Mouse (Mus musculus): ENCODE data around the gene Gas7. TPM values are rescaled to one million over a fixed set of nuclear protein-coding genes. Genes with fewer than 3 reads are reported as not detected.

The Gas7 gene
- polyA plus RNA-seq, 1 experiment from 2014 or later: 19.4 TPM

DNA sequence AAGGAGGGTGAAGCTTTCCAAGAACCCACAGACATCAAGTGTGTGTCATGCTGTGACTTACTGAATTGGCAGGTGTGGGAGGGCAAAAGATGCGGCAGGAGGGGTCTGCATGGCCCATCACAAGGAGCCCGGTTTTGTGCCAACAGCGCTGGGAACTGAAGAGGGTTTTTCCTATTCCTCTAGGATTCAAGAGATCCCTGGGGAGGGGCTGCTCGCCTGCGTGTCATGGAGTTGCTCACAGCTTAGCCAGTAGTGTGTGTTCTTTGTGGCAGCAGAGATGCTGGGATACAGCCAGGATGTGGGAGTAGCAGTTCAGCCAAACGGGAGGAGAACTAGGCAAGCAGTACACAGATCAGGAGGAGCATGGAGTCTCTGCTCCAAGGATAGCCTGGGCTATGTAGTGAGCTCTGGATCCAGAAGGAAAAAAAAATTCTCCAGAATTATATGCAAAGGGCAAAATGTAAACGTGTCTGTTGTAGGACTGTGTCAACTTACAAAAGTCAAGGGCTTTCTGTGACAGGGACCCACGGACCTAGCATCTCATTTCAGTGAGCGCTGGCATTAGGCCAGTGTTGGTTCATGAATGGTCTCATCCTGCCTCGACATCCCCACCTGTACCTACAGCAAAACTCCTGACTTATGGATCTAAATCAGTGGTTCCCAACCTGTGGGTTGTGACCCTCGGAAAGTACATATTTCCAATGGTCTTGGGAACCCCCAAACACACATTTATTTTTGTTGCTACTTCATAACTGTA, 193.6 kb downstream of the Gas7 start:
- no peak overlapping the region for H3K9ac ChIP-seq (ENCODE audit: low read depth, low read length)
- no peaks in the 10 kb centered on the region for H3K9me3 ChIP-seq (ENCODE audit: control insufficient read depth, low read length)
- DNase-seq (ENCODE audit: low spot score) (no peak), ATAC-seq (ENCODE audit: low read depth) (no peak)
- H3K4me3 ChIP-seq (ENCODE audit: low read depth, low read length): no peak overlapping the region
- no peak overlapping the region for H3K4me2 ChIP-seq (ENCODE audit: low read depth, low read length)
- H3K4me1 ChIP-seq (ENCODE audit: control insufficient read depth, insufficient read depth, low read length): peaks cover 5% of the 10 kb centered on the region
- H3K27ac ChIP-seq (replicated peaks; ENCODE audit: low read depth, low read length): no peak overlapping the region
- no peaks in the 10 kb centered on the region for H3K36me3 ChIP-seq (ENCODE audit: control insufficient read depth, insufficient read depth, low read length)
- WGBS: 71% methylated on average over 11 of the region's 11 CpGs
- no peaks in the 10 kb centered on the region for H3K27me3 ChIP-seq (replicated peaks; ENCODE audit: control insufficient read depth, insufficient read depth, low read length)

DNA sequence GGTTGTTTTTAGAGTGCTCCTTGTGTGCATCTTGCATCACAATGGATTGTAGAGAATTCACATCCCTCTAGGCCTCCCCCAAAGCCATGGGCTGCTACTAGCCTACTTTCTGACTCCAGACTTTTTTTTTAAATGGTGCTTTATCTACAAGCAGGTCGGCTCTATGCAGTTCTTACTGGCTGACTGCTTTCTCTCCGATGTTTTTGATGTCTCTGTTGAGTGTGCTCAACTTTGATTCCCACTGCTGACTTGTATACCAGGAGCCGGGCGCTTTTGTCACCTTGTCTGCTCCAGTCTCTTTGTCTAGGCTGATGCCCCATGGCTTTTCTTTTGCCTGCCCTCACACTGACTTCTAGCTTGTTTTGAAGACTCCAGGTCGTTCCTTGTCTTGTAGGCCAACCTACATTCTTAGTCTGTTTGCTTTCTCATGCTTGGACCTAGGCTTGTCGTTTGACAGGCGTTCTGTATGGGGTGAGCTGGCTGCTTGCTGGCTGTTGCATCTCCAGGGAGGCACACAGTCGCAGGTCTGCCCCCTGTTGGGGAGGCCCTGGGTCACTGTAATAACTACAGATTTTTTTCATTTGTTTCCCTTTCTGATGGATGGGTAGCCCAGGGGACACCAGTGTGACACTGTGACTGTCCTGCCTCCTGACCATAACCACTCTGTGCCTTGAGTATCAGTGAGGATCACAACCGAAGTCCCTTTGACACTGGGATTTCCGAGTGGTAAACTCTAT, 194.9 kb downstream of the Gas7 start:
- 56% methylated on average over 10 of the region's 10 CpGs for WGBS
- no peak overlapping the region for H3K4me2 ChIP-seq (ENCODE audit: low read depth, low read length)
- no peaks in the 10 kb centered on the region for H3K36me3 ChIP-seq (ENCODE audit: control insufficient read depth, insufficient read depth, low read length)
- no peak overlapping the region for H3K9ac ChIP-seq (ENCODE audit: low read depth, low read length)
- no peak overlapping the region for H3K4me3 ChIP-seq (ENCODE audit: low read depth, low read length)
- no peaks in the 10 kb centered on the region for H3K9me3 ChIP-seq (ENCODE audit: control insufficient read depth, low read length)
- H3K27me3 ChIP-seq (replicated peaks; ENCODE audit: control insufficient read depth, insufficient read depth, low read length): no peaks in the 10 kb centered on the region
- DNase-seq (ENCODE audit: low spot score) (no peak), ATAC-seq (ENCODE audit: low read depth) (no peak)
- H3K27ac ChIP-seq (replicated peaks; ENCODE audit: low read depth, low read length): no peak overlapping the region
- H3K4me1 ChIP-seq (ENCODE audit: control insufficient read depth, insufficient read depth, low read length): peaks cover 5% of the 10 kb centered on the region

DNA sequence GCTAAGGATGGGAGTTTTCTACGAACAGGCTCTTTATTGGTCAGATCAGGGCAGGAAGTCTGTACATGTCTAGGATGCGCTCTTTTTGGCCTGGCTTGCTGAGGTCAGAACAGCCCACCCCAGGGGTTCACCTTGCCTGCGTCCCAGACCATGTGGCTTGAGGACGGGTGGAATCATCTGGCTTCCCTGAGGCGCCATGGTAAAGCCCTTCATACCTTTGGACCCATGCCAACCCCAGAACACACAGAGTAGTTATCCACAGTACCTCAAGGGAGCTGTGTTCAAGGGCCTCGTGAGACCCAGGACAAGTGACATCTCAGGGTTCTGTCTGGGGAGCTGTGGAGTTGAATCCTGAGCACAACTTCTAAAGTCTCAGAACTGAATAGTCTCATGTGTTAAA, 196.5 kb downstream of the Gas7 start:
- ATAC-seq (ENCODE audit: low read depth): no peak

DNA sequence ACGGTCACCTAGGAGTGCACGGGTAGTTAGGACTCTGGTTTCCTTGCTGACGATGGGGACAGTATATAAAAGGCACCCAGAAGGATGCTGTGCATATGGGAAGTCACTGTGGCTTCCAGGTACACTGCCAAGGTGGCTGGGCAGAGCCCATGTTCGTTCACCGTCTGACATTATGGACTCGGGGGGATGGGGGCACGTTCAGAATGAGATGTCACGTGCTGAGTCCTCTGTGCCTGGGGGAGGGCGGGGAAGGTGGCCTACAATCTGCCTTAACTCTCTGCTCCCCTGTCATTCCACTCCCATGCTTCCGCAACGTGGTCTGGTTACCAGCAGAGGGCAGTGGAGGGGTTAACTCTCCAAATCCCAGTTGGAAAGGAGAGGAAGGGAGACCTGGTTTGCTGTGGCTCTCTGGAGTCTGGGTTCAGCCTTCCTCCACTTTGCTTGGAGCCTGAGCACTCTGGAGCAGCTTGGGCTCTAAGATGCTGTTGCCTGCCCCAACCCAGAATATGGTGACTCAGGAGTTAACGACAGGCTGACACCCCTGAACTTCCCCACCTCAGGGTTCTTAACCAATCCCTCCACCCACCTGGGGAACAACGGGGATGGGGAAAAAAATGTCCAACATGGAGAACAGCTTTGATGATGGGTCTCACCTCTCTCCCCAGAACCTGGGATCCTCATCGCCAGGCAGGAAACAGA, 197.1 kb downstream of the Gas7 start:
- no peak overlapping the region for H3K9ac ChIP-seq (ENCODE audit: low read depth, low read length)
- peak overlapping the region; percentile 18; the same call in 1 of the 2 replicates for H3K4me2 ChIP-seq (ENCODE audit: low read depth, low read length)
- no peak overlapping the region for H3K4me3 ChIP-seq (ENCODE audit: low read depth, low read length)
- no peaks in the 10 kb centered on the region for H3K27me3 ChIP-seq (replicated peaks; ENCODE audit: control insufficient read depth, insufficient read depth, low read length)
- H3K27ac ChIP-seq (replicated peaks; ENCODE audit: low read depth, low read length): no peak overlapping the region
- peaks cover 5% of the 10 kb centered on the region for H3K4me1 ChIP-seq (ENCODE audit: control insufficient read depth, insufficient read depth, low read length)
- no peaks in the 10 kb centered on the region for H3K36me3 ChIP-seq (ENCODE audit: control insufficient read depth, insufficient read depth, low read length)
- ATAC-seq (ENCODE audit: low read depth) (no peak), DNase-seq (ENCODE audit: low spot score) (peak; percentile 50)
- whole genome bisulfite sequencing: 13% methylated on average over 12 of the region's 14 CpGs
- H3K9me3 ChIP-seq (ENCODE audit: control insufficient read depth, low read length): no peaks in the 10 kb centered on the region

More for the DNA sequence above, 196.5 kb downstream of the Gas7 start:
- Histone ChIP-seq H3K4me1 (ENCODE audit: control insufficient read depth, insufficient read depth, low read length) (peaks cover 5% of the 10 kb centered on the region), H3K27ac (replicated peaks; ENCODE audit: low read depth, low read length) (no peak overlapping the region), H3K4me2 (ENCODE audit: low read depth, low read length) (no peak overlapping the region), H3K36me3 (ENCODE audit: control insufficient read depth, insufficient read depth, low read length) (no peaks in the 10 kb centered on the region), H3K9me3 (ENCODE audit: control insufficient read depth, low read length) (no peaks in the 10 kb centered on the region), H3K9ac (ENCODE audit: low read depth, low read length) (no peak overlapping the region), H3K27me3 (replicated peaks; ENCODE audit: control insufficient read depth, insufficient read depth, low read length) (no peaks in the 10 kb centered on the region), H3K4me3 (ENCODE audit: low read depth, low read length) (no peak overlapping the region)
- WGBS: 74% methylated on average over 6 of the region's 6 CpGs
- DNase-seq (ENCODE audit: low spot score): no peak

DNA sequence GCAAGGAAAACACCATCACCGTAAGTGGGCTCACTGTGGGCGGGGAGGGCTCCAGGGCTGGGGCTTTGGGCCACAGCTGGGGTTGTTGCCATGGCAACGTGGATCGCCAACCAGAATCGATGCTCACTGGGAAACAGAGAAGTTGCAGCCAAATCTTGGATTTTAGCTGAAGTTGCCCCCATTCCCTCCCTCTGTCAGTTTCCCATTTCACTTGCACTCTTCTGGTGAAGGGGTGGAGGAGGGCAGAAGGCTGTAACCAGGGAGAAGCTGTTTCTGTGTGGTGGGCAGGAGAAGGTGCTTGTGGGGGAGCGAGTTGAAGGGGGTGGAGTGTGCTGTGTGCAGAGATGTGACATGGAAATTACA, 197.6 kb downstream of the Gas7 start:
- H3K4me3 ChIP-seq (ENCODE audit: low read depth, low read length): no peak overlapping the region
- no peak for ATAC-seq (ENCODE audit: low read depth)
- peaks cover 5% of the 10 kb centered on the region for H3K4me1 ChIP-seq (ENCODE audit: control insufficient read depth, insufficient read depth, low read length)
- peak overlapping the region; percentile 18; the same call in 1 of the 2 replicates for H3K4me2 ChIP-seq (ENCODE audit: low read depth, low read length)
- no peaks in the 10 kb centered on the region for H3K27me3 ChIP-seq (replicated peaks; ENCODE audit: control insufficient read depth, insufficient read depth, low read length)
- no peak overlapping the region for H3K9ac ChIP-seq (ENCODE audit: low read depth, low read length)
- H3K9me3 ChIP-seq (ENCODE audit: control insufficient read depth, low read length): no peaks in the 10 kb centered on the region
- DNase-seq (ENCODE audit: low spot score): no peak
- no peaks in the 10 kb centered on the region for H3K36me3 ChIP-seq (ENCODE audit: control insufficient read depth, insufficient read depth, low read length)
- 33% methylated on average over 6 of the region's 6 CpGs for WGBS
- no peak overlapping the region for H3K27ac ChIP-seq (replicated peaks; ENCODE audit: low read depth, low read length)

DNA sequence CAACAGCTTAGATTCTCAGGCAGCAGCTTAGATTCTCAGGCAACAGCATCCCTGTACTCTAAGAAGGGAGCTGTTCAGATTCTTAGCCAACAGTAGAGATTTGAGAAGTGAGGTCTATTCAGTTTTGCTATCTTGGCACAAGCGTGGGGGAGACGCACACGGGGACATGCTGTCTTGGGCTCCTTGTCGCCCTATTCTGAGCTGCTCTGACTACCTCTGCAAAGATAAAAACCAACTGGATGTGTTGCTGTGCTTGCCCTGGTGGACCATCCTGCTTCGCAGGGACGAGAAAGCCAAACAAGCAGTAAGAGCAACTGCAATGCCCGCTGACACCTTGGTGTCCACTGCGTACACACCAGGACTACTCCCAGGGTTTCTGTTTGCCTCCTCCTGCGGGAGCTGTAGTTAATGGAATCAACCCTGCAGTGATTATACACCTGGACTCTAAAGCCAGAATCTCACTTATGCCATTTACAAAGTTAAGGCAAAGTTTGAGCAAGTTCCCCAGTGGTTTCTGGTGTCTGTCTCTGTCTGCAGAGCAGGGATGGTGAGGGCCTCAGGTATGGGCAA, 198.4 kb downstream of the Gas7 start:
- no peaks in the 10 kb centered on the region for H3K36me3 ChIP-seq (ENCODE audit: control insufficient read depth, insufficient read depth, low read length)
- no peaks in the 10 kb centered on the region for H3K9me3 ChIP-seq (ENCODE audit: control insufficient read depth, low read length)
- DNase-seq (ENCODE audit: low spot score) (no peak), ATAC-seq (ENCODE audit: low read depth) (no peak)
- no peak overlapping the region for H3K9ac ChIP-seq (ENCODE audit: low read depth, low read length)
- 89% methylated on average over 9 of the region's 9 CpGs for WGBS
- peaks cover 5% of the 10 kb centered on the region for H3K4me1 ChIP-seq (ENCODE audit: control insufficient read depth, insufficient read depth, low read length)
- no peak overlapping the region for H3K4me3 ChIP-seq (ENCODE audit: low read depth, low read length)
- no peaks in the 10 kb centered on the region for H3K27me3 ChIP-seq (replicated peaks; ENCODE audit: control insufficient read depth, insufficient read depth, low read length)
- H3K27ac ChIP-seq (replicated peaks; ENCODE audit: low read depth, low read length): no peak overlapping the region
- H3K4me2 ChIP-seq (ENCODE audit: low read depth, low read length): no peak overlapping the region

DNA sequence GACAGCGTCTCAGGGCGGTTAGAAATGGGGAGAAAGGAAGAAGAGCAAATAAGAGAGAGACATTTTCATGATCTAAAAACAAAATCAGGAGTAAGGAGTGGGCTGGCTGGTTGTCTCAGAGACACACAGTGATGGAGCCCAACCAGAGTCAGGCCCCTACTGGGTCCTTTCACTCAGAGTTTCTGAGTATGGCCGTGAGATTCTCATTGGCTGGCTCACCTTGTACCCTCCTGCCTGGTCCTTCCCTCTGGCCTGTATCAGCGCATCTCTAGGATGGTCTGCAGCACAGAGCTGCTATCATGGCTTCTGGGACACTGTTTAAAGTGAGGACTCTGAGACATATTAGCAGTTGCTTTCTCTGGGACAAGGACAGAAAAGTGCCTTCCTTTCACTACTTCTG, 199.3 kb downstream of the Gas7 start:
- DNase-seq (ENCODE audit: low spot score) (no peak), ATAC-seq (ENCODE audit: low read depth) (no peak)
- no peaks in the 10 kb centered on the region for H3K27me3 ChIP-seq (replicated peaks; ENCODE audit: control insufficient read depth, insufficient read depth, low read length)
- peaks cover 5% of the 10 kb centered on the region for H3K4me1 ChIP-seq (ENCODE audit: control insufficient read depth, insufficient read depth, low read length)
- H3K4me3 ChIP-seq (ENCODE audit: low read depth, low read length): no peak overlapping the region
- 83% methylated on average over 4 of the region's 4 CpGs for WGBS
- no peaks in the 10 kb centered on the region for H3K9me3 ChIP-seq (ENCODE audit: control insufficient read depth, low read length)
- H3K27ac ChIP-seq (replicated peaks; ENCODE audit: low read depth, low read length): no peak overlapping the region
- H3K4me2 ChIP-seq (ENCODE audit: low read depth, low read length): no peak overlapping the region
- no peak overlapping the region for H3K9ac ChIP-seq (ENCODE audit: low read depth, low read length)
- no peaks in the 10 kb centered on the region for H3K36me3 ChIP-seq (ENCODE audit: control insufficient read depth, insufficient read depth, low read length)

DNA sequence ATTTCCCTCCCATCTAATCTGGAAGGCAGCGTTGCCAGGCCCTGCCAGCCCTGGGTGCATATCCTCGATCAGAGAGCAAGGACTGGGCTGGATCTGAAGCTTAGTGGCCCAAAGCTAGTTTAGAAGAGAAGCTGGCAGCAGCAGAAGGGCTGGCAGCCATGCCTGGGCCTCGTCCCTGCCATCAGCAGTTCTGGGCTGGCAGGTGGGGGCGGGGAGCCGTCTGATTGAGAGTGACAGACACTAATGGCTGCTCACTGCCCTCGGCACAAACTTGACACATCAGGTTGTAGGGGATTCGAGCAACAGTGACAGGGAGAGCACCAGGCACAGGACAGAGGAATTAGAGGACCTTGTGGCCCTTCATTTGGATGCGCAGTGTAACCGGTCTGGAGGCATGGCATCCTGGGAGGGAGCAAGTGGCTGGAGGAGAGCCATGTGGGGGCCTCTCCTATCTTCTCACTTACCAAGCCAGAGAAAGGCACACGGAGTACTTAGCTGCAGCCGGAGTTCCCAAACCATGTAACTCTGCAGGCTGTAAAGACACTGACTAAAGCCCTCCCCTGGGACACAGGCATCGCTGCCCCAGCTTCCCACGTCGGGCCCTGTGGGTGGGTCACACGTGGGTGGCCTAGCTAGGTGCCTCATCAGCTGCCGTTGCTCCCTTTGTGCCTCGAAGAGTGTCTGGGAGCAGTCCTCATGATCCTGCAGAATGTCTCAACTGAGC, 200.2 kb downstream of the Gas7 start:
- no peak for DNase-seq (ENCODE audit: low spot score)
- no peak overlapping the region for H3K4me2 ChIP-seq (ENCODE audit: low read depth, low read length)
- no peak for ATAC-seq (ENCODE audit: low read depth)
- WGBS: 69% methylated on average over 17 of the region's 17 CpGs
- H3K36me3 ChIP-seq (ENCODE audit: control insufficient read depth, insufficient read depth, low read length): no peaks in the 10 kb centered on the region
- H3K4me1 ChIP-seq (ENCODE audit: control insufficient read depth, insufficient read depth, low read length): peaks cover 5% of the 10 kb centered on the region
- no peaks in the 10 kb centered on the region for H3K9me3 ChIP-seq (ENCODE audit: control insufficient read depth, low read length)
- H3K9ac ChIP-seq (ENCODE audit: low read depth, low read length): no peak overlapping the region
- H3K27me3 ChIP-seq (replicated peaks; ENCODE audit: control insufficient read depth, insufficient read depth, low read length): no peaks in the 10 kb centered on the region
- no peak overlapping the region for H3K4me3 ChIP-seq (ENCODE audit: low read depth, low read length)
- H3K27ac ChIP-seq (replicated peaks; ENCODE audit: low read depth, low read length): no peak overlapping the region

Measured in embryonic facial prominence, embryonic 14.5 days (tissue).